15 mouse cellular contexts compared by ENCODE assay signal in genomic region chr14:71709528-71710289, GRCm38 (mm10).
DNase-seq lines count a peak whose midpoint lies in the region; ATAC-seq and TF ChIP-seq lines count a peak whose summit lies in the region.
"Had no signal": no experiment of that assay in that cellular context is flagged by ENCODE, and none has a peak within 500 bp of the region (broad histone marks: within the 10 kb centered on the region; RNA-seq: fewer than 3 reads in every experiment).

No protein-coding gene starts in this region.

- H3K27me3 ChIP-seq in kidney, postnatal 0 days (ENCODE audit: insufficient read depth, low read length): no peaks in the 10 kb centered on the region
- no peaks in the 10 kb centered on the region for H3K27me3 ChIP-seq in forebrain, embryonic 14.5 days (replicated peaks; ENCODE audit: control insufficient read depth, insufficient read depth, low read length)
- no peaks in the 10 kb centered on the region for H3K27me3 ChIP-seq in midbrain, embryonic 14.5 days (ENCODE audit: control insufficient read depth, insufficient read depth, low read length)
- no peaks in the 10 kb centered on the region for H3K27me3 ChIP-seq in liver, postnatal 0 days (ENCODE audit: insufficient read depth, low read length)
- H3K27me3 ChIP-seq: heart, embryonic 12.5 days; limb, embryonic 15.5 days had no signal

- no peaks in the 10 kb centered on the region for H3K36me3 ChIP-seq in kidney, postnatal 0 days (ENCODE audit: insufficient read depth, low read length)
- H3K36me3 ChIP-seq in forebrain, embryonic 14.5 days (ENCODE audit: control insufficient read depth, insufficient read depth, low read length): no peaks in the 10 kb centered on the region
- H3K36me3 ChIP-seq in midbrain, embryonic 14.5 days (ENCODE audit: control insufficient read depth, insufficient read depth, low read length): no peaks in the 10 kb centered on the region
- no peaks in the 10 kb centered on the region for H3K36me3 ChIP-seq in liver, postnatal 0 days (replicated peaks; ENCODE audit: insufficient read depth, low read length)
- H3K36me3 ChIP-seq: heart, embryonic 12.5 days; limb, embryonic 15.5 days had no signal

- H3K4me2 ChIP-seq in kidney, postnatal 0 days (ENCODE audit: low read length): no peak overlapping the region
- no peak overlapping the region for H3K4me2 ChIP-seq in forebrain, embryonic 14.5 days (ENCODE audit: low read length)
- H3K4me2 ChIP-seq in midbrain, embryonic 14.5 days (ENCODE audit: low read length): no peak overlapping the region
- no peak overlapping the region for H3K4me2 ChIP-seq in liver, postnatal 0 days (ENCODE audit: low read depth, low read length)
- H3K4me2 ChIP-seq: heart, embryonic 12.5 days; limb, embryonic 15.5 days had no signal

- no peaks in the 10 kb centered on the region for H3K9me3 ChIP-seq in kidney, postnatal 0 days (replicated peaks; ENCODE audit: low read length)
- no peaks in the 10 kb centered on the region for H3K9me3 ChIP-seq in forebrain, embryonic 14.5 days (replicated peaks; ENCODE audit: control insufficient read depth, low read length)
- no peaks in the 10 kb centered on the region for H3K9me3 ChIP-seq in midbrain, embryonic 14.5 days (ENCODE audit: control insufficient read depth, low read length)
- H3K9me3 ChIP-seq in liver, postnatal 0 days (ENCODE audit: low read length): no peaks in the 10 kb centered on the region
- H3K9me3 ChIP-seq: heart, embryonic 12.5 days; limb, embryonic 15.5 days had no signal

- H3K4me1 ChIP-seq in kidney, postnatal 0 days (replicated peaks; ENCODE audit: insufficient read depth, low read length): no peaks in the 10 kb centered on the region
- H3K4me1 ChIP-seq in forebrain, embryonic 14.5 days (ENCODE audit: control insufficient read depth, insufficient read depth, low read length): no peaks in the 10 kb centered on the region
- H3K4me1 ChIP-seq in midbrain, embryonic 14.5 days (ENCODE audit: control insufficient read depth, insufficient read depth, low read length): no peaks in the 10 kb centered on the region
- H3K4me1 ChIP-seq in liver, postnatal 0 days (ENCODE audit: insufficient read depth): no peaks in the 10 kb centered on the region
- H3K4me1 ChIP-seq: limb, embryonic 15.5 days had no signal

- no peak for TF ChIP-seq POLR2A in brain, embryonic 14.5 days (IDR thresholded peaks at IDR 0.05; ENCODE audit: borderline replicate concordance, extremely low read depth, insufficient read depth, insufficient read length, poor library complexity, severe bottlenecking)

- no peak for TF ChIP-seq EP300 in liver, postnatal 0 days (IDR thresholded peaks at IDR 0.05; ENCODE audit: low read depth)

- H3K27ac ChIP-seq in kidney, postnatal 0 days: no peak overlapping the region
- peak overlapping the region; percentile 4; the same call in 1 of the 2 replicates for H3K27ac ChIP-seq in forebrain, embryonic 14.5 days (ENCODE audit: low read depth, low read length)
- 0 out of 2 replicates have a peak overlapping the region, but pooled peaks have one; percentile 55 for H3K27ac ChIP-seq in midbrain, embryonic 14.5 days (replicated peaks; ENCODE audit: low read depth, low read length)
- H3K27ac ChIP-seq in liver, postnatal 0 days (ENCODE audit: low read depth): no peak overlapping the region
- H3K27ac ChIP-seq: limb, embryonic 15.5 days had no signal

- ATAC-seq in kidney, postnatal 0 days (replicated peaks; ENCODE audit: low FRiP score, low read depth): no peak
- ATAC-seq in forebrain, embryonic 14.5 days: peak; percentile 82
- ATAC-seq in midbrain, embryonic 14.5 days (ENCODE audit: low FRiP score, low TSS enrichment): peak; percentile 63
- no peak for ATAC-seq in liver, postnatal 0 days
- ATAC-seq: inflammation-experienced regulatory T-cells, adult 6 months had no signal

- WGBS in kidney, postnatal 0 days: 63% methylated on average over 5 of the region's 5 CpGs
- 33% methylated on average over 5 of the region's 5 CpGs for WGBS in forebrain, embryonic 14.5 days
- WGBS in midbrain, embryonic 14.5 days: 47% methylated on average over 5 of the region's 5 CpGs
- WGBS in liver, postnatal 0 days (ENCODE audit: insufficient replicate concordance): 47% methylated on average over 5 of the region's 5 CpGs

- peak; percentile 18 for DNase-seq in kidney, postnatal 0 days (ENCODE audit: low spot score)
- no peak for DNase-seq in kidney, adult 11 months
- peak; percentile 75 for DNase-seq in brain, embryonic 14.5 days (ENCODE audit: low read depth)
- peak; percentile 63 for DNase-seq in forebrain, embryonic 14.5 days (ENCODE audit: low spot score)
- DNase-seq in midbrain, embryonic 14.5 days: peak; percentile 53
- DNase-seq in liver, postnatal 0 days: no peak
- no peak for DNase-seq in left cerebral cortex, adult 9 months (ENCODE audit: low spot score in 2 of 2)
- DNase-seq: cerebellum, postnatal 25 days; layer of hippocampus, adult 9-11 months; lung, postnatal 14 days; right cerebral cortex, adult 18-20 months; thymus, adult 18-20 months had no signal

- TF ChIP-seq CTCF in kidney, postnatal 0 days (IDR thresholded peaks at IDR 0.05; ENCODE audit: low read depth): no peak
- no peak for TF ChIP-seq CTCF in brain, embryonic 14.5 days (IDR thresholded peaks at IDR 0.05; ENCODE audit: borderline replicate concordance, extremely low read depth, insufficient read depth, insufficient read length)
- no peak for TF ChIP-seq CTCF in liver, postnatal 0 days (IDR thresholded peaks at IDR 0.05; ENCODE audit: low read depth)

- H3K9ac ChIP-seq in kidney, postnatal 0 days (ENCODE audit: low read depth, low read length): no peak overlapping the region
- H3K9ac ChIP-seq in forebrain, embryonic 14.5 days (ENCODE audit: low read length): no peak overlapping the region
- no peak overlapping the region for H3K9ac ChIP-seq in midbrain, embryonic 14.5 days (replicated peaks; ENCODE audit: low read length)
- no peak overlapping the region for H3K9ac ChIP-seq in liver, postnatal 0 days (replicated peaks)
- H3K9ac ChIP-seq: heart, embryonic 12.5 days; limb, embryonic 15.5 days had no signal

- no peak overlapping the region for H3K4me3 ChIP-seq in kidney, postnatal 0 days (replicated peaks; ENCODE audit: low read depth, low read length)
- H3K4me3 ChIP-seq in forebrain, embryonic 14.5 days (ENCODE audit: low read depth, low read length): no peak overlapping the region
- H3K4me3 ChIP-seq in midbrain, embryonic 14.5 days (replicated peaks; ENCODE audit: low read depth, low read length): no peak overlapping the region
- no peak overlapping the region for H3K4me3 ChIP-seq in liver, postnatal 0 days (ENCODE audit: low read depth, low read length)
- H3K4me3 ChIP-seq: heart, embryonic 12.5 days; limb, embryonic 15.5 days had no signal

Comparison
In these comparisons a context has a peak if more than half of its experiments do, and no peak if none do; other contexts are left out.
1. DNase-seq: peak in kidney, postnatal 0 days (single experiment), brain, embryonic 14.5 days (single experiment), forebrain, embryonic 14.5 days (single experiment) and midbrain, embryonic 14.5 days (single experiment); none in kidney, adult 11 months (single experiment), liver, postnatal 0 days (single experiment) and left cerebral cortex, adult 9 months (0 of 2).
2. ATAC-seq: peak in forebrain, embryonic 14.5 days (single experiment) and midbrain, embryonic 14.5 days (single experiment); none in kidney, postnatal 0 days (single experiment) and liver, postnatal 0 days (single experiment).
3. H3K27ac ChIP-seq: peak in forebrain, embryonic 14.5 days (single experiment) and midbrain, embryonic 14.5 days (single experiment); none in kidney, postnatal 0 days (single experiment) and liver, postnatal 0 days (single experiment).